Mouse (Mus musculus) activated CD4-positive, CD25-positive, alpha-beta regulatory T cell (primary cell): ENCODE results near the gene Dvl3. TPM values are rescaled to one million over a fixed set of nuclear protein-coding genes. Genes with fewer than 3 reads are reported as not detected.

Source experiments
- polyA plus RNA-seq, 2 experiments: library from polyadenylated mRNA; unstranded; fragments of 100-300 nt; shearing (Covaris generic); gene quantifications; one replicate each; pipeline ENCODE4 v1.2.1; 2017

Dvl3 gene
- polyA plus RNA-seq: 10 to 100 TPM; 20.9 to 22.7 TPM

GRCm38 (mm10) chr16:20516726-20517201 is at the start of gene Dvl3:
Dvl3 (plus strand) TSS chr16:20516982.

GRCm38 (mm10) chr16:20498677-20499475 is 17.9 kb upstream of the Dvl3 start, which contains the start of gene Eif2b5:
Eif2b5 (plus strand) TSS chr16:20498817.

GRCm38 (mm10) chr16:20535296-20536080 is 18.7 kb downstream of the Dvl3 start, which contains the start of gene Ap2m1:
Ap2m1 (plus strand) TSS chr16:20535478.

GRCm38 (mm10) chr16:20548096-20548948 is 31.5 kb downstream of the Dvl3 start, which contains the start of gene Abcf3:
Abcf3 (plus strand) TSS chr16:20548577.

Other genes with a start within 250 kb of the Dvl3 start
- 10 to 100 TPM; 71.3 to 96.9 TPM for gene Parl, start 214.6 kb upstream of the Dvl3 start, polyA plus RNA-seq
- not detected for gene Cyp2ab1, start 191.6 kb upstream of the Dvl3 start, polyA plus RNA-seq
- 10 to 100 TPM; 16.2 to 19.3 TPM for gene Abcc5, start 90.6 kb upstream of the Dvl3 start, polyA plus RNA-seq
- 10 to 100 TPM; 73.2 to 74.0 TPM for gene Eif2b5, start 18.2 kb upstream of the Dvl3 start, polyA plus RNA-seq
- 100 to 1,000 TPM; 411 to 418 TPM for gene Ap2m1, start 18.5 kb downstream of the Dvl3 start, polyA plus RNA-seq
- 10 to 100 TPM; 49.6 to 52.3 TPM for gene Abcf3, start 31.6 kb downstream of the Dvl3 start, polyA plus RNA-seq
- not detected for gene Vwa5b2, start 72.5 kb downstream of the Dvl3 start, polyA plus RNA-seq
- gene Eef1akmt4, start 94.6 kb downstream of the Dvl3 start, polyA plus RNA-seq: 10 to 100 TPM; 13.8 to 23.8 TPM
- gene Gm49333, start 94.6 kb downstream of the Dvl3 start, polyA plus RNA-seq: under 1 TPM in 1 of 2 experiments, not detected in 1; 0.13 TPM
- 10 to 100 TPM; 36.7 to 37.5 TPM for gene Alg3, start 94.8 kb downstream of the Dvl3 start, polyA plus RNA-seq
- gene Camk2n2, start 104.3 kb downstream of the Dvl3 start, polyA plus RNA-seq: under 1 TPM; 0.14 to 0.41 TPM
- under 1 TPM in 1 of 2 experiments, not detected in 1; 0.07 TPM for gene Ece2, start 112.8 kb downstream of the Dvl3 start, polyA plus RNA-seq
- gene Psmd2, start 134.7 kb downstream of the Dvl3 start, polyA plus RNA-seq: 100 to 1,000 TPM; 225 to 261 TPM
- 100 to 1,000 TPM in 1 of 2 experiments, 10 to 100 TPM in 1; 81.8 to 105 TPM for gene Eif4g1, start 151.3 kb downstream of the Dvl3 start, polyA plus RNA-seq
- gene Fam131a, start 176.3 kb downstream of the Dvl3 start, polyA plus RNA-seq: 1 to 10 TPM in 1 of 2 experiments, under 1 TPM in 1; 0.67 to 2.9 TPM
- gene Polr2h, start 200.7 kb downstream of the Dvl3 start, polyA plus RNA-seq: 10 to 100 TPM; 50.0 to 67.7 TPM
- gene Clcn2, start 200.8 kb downstream of the Dvl3 start, polyA plus RNA-seq: 1 to 10 TPM; 2.7 to 3.2 TPM
- gene Chrd, start 216.1 kb downstream of the Dvl3 start, polyA plus RNA-seq: not detected
- under 1 TPM; 0.10 to 0.24 TPM for gene Thpo, start 217.5 kb downstream of the Dvl3 start, polyA plus RNA-seq